In the genomic region with DNA sequence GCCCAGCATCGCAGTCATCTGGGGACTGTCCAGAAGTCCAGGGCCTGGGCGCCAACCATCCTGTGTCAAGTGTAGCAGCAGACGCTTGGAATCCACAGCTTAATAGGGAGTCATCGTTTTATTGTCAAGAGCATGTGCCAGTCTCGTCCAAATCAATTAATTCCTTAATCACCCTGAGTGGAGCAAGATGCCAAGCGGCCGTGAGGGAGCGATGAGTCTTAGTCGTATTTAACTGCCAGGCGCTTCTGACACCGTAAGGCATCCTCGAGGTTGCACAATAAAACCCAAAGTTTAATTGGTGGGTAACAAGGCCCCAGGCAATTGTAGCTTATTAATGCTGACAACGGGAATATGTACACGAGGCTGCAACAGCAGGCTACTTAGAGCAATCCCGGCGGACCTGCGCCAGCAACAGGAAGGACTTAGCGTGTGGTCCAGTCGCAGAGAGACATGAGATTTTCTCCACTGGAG, we compare ENCODE assay signal across 14 mouse cellular contexts.
DNase-seq lines count a peak whose midpoint lies in the region; ATAC-seq and TF ChIP-seq lines count a peak whose summit lies in the region.
"Had no signal": no experiment of that assay in that cellular context is flagged by ENCODE, and none has a peak within 500 bp of the region (broad histone marks: within the 10 kb centered on the region; RNA-seq: fewer than 3 reads in every experiment).

No protein-coding gene starts in this region.

- H3K27me3 ChIP-seq in embryonic facial prominence, embryonic 14.5 days (replicated peaks; ENCODE audit: control insufficient read depth, insufficient read depth, low read length): no peaks in the 10 kb centered on the region
- H3K27me3 ChIP-seq in embryonic facial prominence, embryonic 10.5 days (replicated peaks; ENCODE audit: low read depth, poor library complexity, severe bottlenecking): no peaks in the 10 kb centered on the region
- 0 out of 2 replicates have a peak, but pooled peaks cover 3% of the 10 kb centered on the region for H3K27me3 ChIP-seq in hindbrain, embryonic 13.5 days
- no peaks in the 10 kb centered on the region for H3K27me3 ChIP-seq in hindbrain, embryonic 11.5 days (ENCODE audit: control insufficient read depth, insufficient read depth, low read length)
- H3K27me3 ChIP-seq in midbrain, embryonic 16.5 days (ENCODE audit: control insufficient read depth, insufficient read depth, low read depth, low read length): no peaks in the 10 kb centered on the region
- no peaks in the 10 kb centered on the region for H3K27me3 ChIP-seq in liver, embryonic 12.5 days (replicated peaks)
- H3K27me3 ChIP-seq: megakaryocyte, embryonic 14.5 days had no signal

- WGBS in embryonic facial prominence, embryonic 14.5 days: 80% methylated on average over 19 of the region's 19 CpGs
- WGBS in embryonic facial prominence, embryonic 10.5 days: 89% methylated on average over 19 of the region's 19 CpGs
- 59% methylated on average over 19 of the region's 19 CpGs for WGBS in hindbrain, embryonic 13.5 days
- WGBS in hindbrain, embryonic 11.5 days: 85% methylated on average over 19 of the region's 19 CpGs
- 57% methylated on average over 19 of the region's 19 CpGs for WGBS in midbrain, embryonic 16.5 days
- 76% methylated on average over 19 of the region's 19 CpGs for WGBS in liver, embryonic 12.5 days (ENCODE audit: insufficient replicate concordance)

- H3K9ac ChIP-seq in embryonic facial prominence, embryonic 14.5 days (ENCODE audit: low read depth, low read length): no peak overlapping the region
- no peak overlapping the region for H3K9ac ChIP-seq in hindbrain, embryonic 13.5 days
- H3K9ac ChIP-seq in hindbrain, embryonic 11.5 days (ENCODE audit: low read depth, low read length): no peak overlapping the region
- no peak overlapping the region for H3K9ac ChIP-seq in midbrain, embryonic 16.5 days (ENCODE audit: low read depth, low read length)
- no peak overlapping the region for H3K9ac ChIP-seq in liver, embryonic 12.5 days

- H3K4me1 ChIP-seq in embryonic facial prominence, embryonic 14.5 days (ENCODE audit: control insufficient read depth, insufficient read depth, low read length): no peaks in the 10 kb centered on the region
- H3K4me1 ChIP-seq in embryonic facial prominence, embryonic 10.5 days: no peaks in the 10 kb centered on the region
- peaks cover 7% of the 10 kb centered on the region for H3K4me1 ChIP-seq in hindbrain, embryonic 13.5 days (replicated peaks)
- H3K4me1 ChIP-seq in hindbrain, embryonic 11.5 days (replicated peaks; ENCODE audit: control insufficient read depth, insufficient read depth, low read length): no peaks in the 10 kb centered on the region
- H3K4me1 ChIP-seq in midbrain, embryonic 16.5 days (ENCODE audit: control insufficient read depth, insufficient read depth, low read length): peaks cover 2% of the 10 kb centered on the region; the same call in 1 of the 2 replicates
- H3K4me1 ChIP-seq in liver, embryonic 12.5 days: no peaks in the 10 kb centered on the region
- H3K4me1 ChIP-seq: megakaryocyte, embryonic 14.5 days had no signal

- no peak overlapping the region for H3K4me2 ChIP-seq in embryonic facial prominence, embryonic 14.5 days (ENCODE audit: low read depth, low read length)
- H3K4me2 ChIP-seq in hindbrain, embryonic 13.5 days: no peak overlapping the region
- no peak overlapping the region for H3K4me2 ChIP-seq in hindbrain, embryonic 11.5 days (replicated peaks; ENCODE audit: low read depth, low read length)
- H3K4me2 ChIP-seq in midbrain, embryonic 16.5 days (ENCODE audit: low read length): no peak overlapping the region
- no peak overlapping the region for H3K4me2 ChIP-seq in liver, embryonic 12.5 days

- H3K27ac ChIP-seq in embryonic facial prominence, embryonic 14.5 days (replicated peaks; ENCODE audit: low read depth, low read length): no peak overlapping the region
- no peak overlapping the region for H3K27ac ChIP-seq in embryonic facial prominence, embryonic 10.5 days (replicated peaks)
- no peak overlapping the region for H3K27ac ChIP-seq in hindbrain, embryonic 13.5 days
- no peak overlapping the region for H3K27ac ChIP-seq in hindbrain, embryonic 11.5 days (ENCODE audit: low read depth, low read length)
- no peak overlapping the region for H3K27ac ChIP-seq in midbrain, embryonic 16.5 days (ENCODE audit: low read length)
- H3K27ac ChIP-seq in liver, embryonic 12.5 days: no peak overlapping the region

- H3K4me3 ChIP-seq in embryonic facial prominence, embryonic 14.5 days (ENCODE audit: low read depth, low read length): no peak overlapping the region
- no peak overlapping the region for H3K4me3 ChIP-seq in embryonic facial prominence, embryonic 10.5 days
- H3K4me3 ChIP-seq in hindbrain, embryonic 13.5 days: no peak overlapping the region
- H3K4me3 ChIP-seq in hindbrain, embryonic 11.5 days (ENCODE audit: low read depth, low read length): no peak overlapping the region
- H3K4me3 ChIP-seq in midbrain, embryonic 16.5 days (ENCODE audit: low read depth, low read length): no peak overlapping the region
- no peak overlapping the region for H3K4me3 ChIP-seq in liver, embryonic 12.5 days
- H3K4me3 ChIP-seq: megakaryocyte, embryonic 14.5 days had no signal

- peak; percentile 17 for DNase-seq in embryonic facial prominence, embryonic 14.5 days (ENCODE audit: low spot score)
- no peak for DNase-seq in embryonic facial prominence, embryonic 10.5 days (ENCODE audit: low spot score)
- no peak for DNase-seq in hindbrain, embryonic 11.5 days (ENCODE audit: low spot score)
- DNase-seq in brain, embryonic 14.5 days (ENCODE audit: low read depth): peak; percentile 86
- DNase-seq in heart, postnatal 36 days: no peak
- DNase-seq: B cell, adult 2 months; cerebellum, adult 18-20 months; kidney, adult 8-10 months; kidney, postnatal 36 days; thymus, adult 18-20 months had no signal

- 0 out of 2 replicates have a peak, but pooled peaks cover 4% of the 10 kb centered on the region for H3K9me3 ChIP-seq in embryonic facial prominence, embryonic 14.5 days (ENCODE audit: control insufficient read depth, low read length)
- no peaks in the 10 kb centered on the region for H3K9me3 ChIP-seq in embryonic facial prominence, embryonic 10.5 days
- no peaks in the 10 kb centered on the region for H3K9me3 ChIP-seq in hindbrain, embryonic 13.5 days
- no peaks in the 10 kb centered on the region for H3K9me3 ChIP-seq in hindbrain, embryonic 11.5 days (ENCODE audit: control insufficient read depth, low read length)
- H3K9me3 ChIP-seq in midbrain, embryonic 16.5 days (replicated peaks; ENCODE audit: control insufficient read depth, low read length, poor library complexity, severe bottlenecking): no peaks in the 10 kb centered on the region
- H3K9me3 ChIP-seq in liver, embryonic 12.5 days (replicated peaks): 0 out of 2 replicates have a peak, but pooled peaks cover 4% of the 10 kb centered on the region

- intact Hi-C loops in heart, postnatal 36 days (cut with DNase I): no loop called here

- TF ChIP-seq POLR2A in brain, embryonic 14.5 days (IDR thresholded peaks at IDR 0.05; ENCODE audit: borderline replicate concordance, extremely low read depth, insufficient read depth, insufficient read length, poor library complexity, severe bottlenecking): no peak

- no peak for ATAC-seq in embryonic facial prominence, embryonic 14.5 days (ENCODE audit: low read depth)
- 0 out of 2 replicates have a peak, but pooled peaks have one; percentile 17 for ATAC-seq in hindbrain, embryonic 13.5 days (ENCODE audit: low FRiP score)
- ATAC-seq in hindbrain, embryonic 11.5 days (ENCODE audit: low FRiP score): no peak
- 0 out of 2 replicates have a peak, but pooled peaks have one; percentile 25 for ATAC-seq in midbrain, embryonic 16.5 days
- no peak for ATAC-seq in liver, embryonic 12.5 days

- TF ChIP-seq CTCF in brain, embryonic 14.5 days (IDR thresholded peaks at IDR 0.05; ENCODE audit: borderline replicate concordance, extremely low read depth, insufficient read depth, insufficient read length): no peak

- no peaks in the 10 kb centered on the region for H3K36me3 ChIP-seq in embryonic facial prominence, embryonic 14.5 days (ENCODE audit: control insufficient read depth, insufficient read depth, low read length)
- H3K36me3 ChIP-seq in embryonic facial prominence, embryonic 10.5 days (replicated peaks): no peaks in the 10 kb centered on the region
- no peaks in the 10 kb centered on the region for H3K36me3 ChIP-seq in hindbrain, embryonic 13.5 days
- no peaks in the 10 kb centered on the region for H3K36me3 ChIP-seq in hindbrain, embryonic 11.5 days (ENCODE audit: control insufficient read depth, insufficient read depth, low read length)
- H3K36me3 ChIP-seq in midbrain, embryonic 16.5 days (ENCODE audit: control insufficient read depth, insufficient read depth, low read length): no peaks in the 10 kb centered on the region
- no peaks in the 10 kb centered on the region for H3K36me3 ChIP-seq in liver, embryonic 12.5 days

Comparison
In these comparisons a context has a peak if more than half of its experiments do, and no peak if none do; other contexts are left out.
1. ATAC-seq: peak in hindbrain, embryonic 13.5 days (single experiment) and midbrain, embryonic 16.5 days (single experiment); none in embryonic facial prominence, embryonic 14.5 days (single experiment), hindbrain, embryonic 11.5 days (single experiment) and liver, embryonic 12.5 days (single experiment).
2. DNase-seq: peak in embryonic facial prominence, embryonic 14.5 days (single experiment) and brain, embryonic 14.5 days (single experiment); none in embryonic facial prominence, embryonic 10.5 days (single experiment), hindbrain, embryonic 11.5 days (single experiment) and heart, postnatal 36 days (0 of 2).